Mouse (Mus musculus) gastrocnemius, adult 8-10 months (tissue): ENCODE measurements around the gene Pus1. TPM values are rescaled to one million over a fixed set of nuclear protein-coding genes. Genes with fewer than 3 reads are reported as not detected.

Experiments used
- DNase-seq, 2 experiments: peaks; one replicate each; pipeline ENCODE4 v3.0.0; 2022; ENCODE audit warnings: low spot score in 2 of 2
- total RNA-seq, 4 experiments: library from RNA; stranded (reverse); gene quantifications; 2 replicates each; pipeline ENCODE4 v1.2.4; 2022

The Pus1 gene
- total RNA-seq: 10 to 100 TPM; 11.5 to 14.0 (median 12.4) TPM

- peak; percentile 86 to 88 for DNase-seq
Observed at GRCm38 (mm10) chr5:110779998-110780760, at the start of gene Pus1. Gene Pus1, minus strand, starts transcription at chr5:110780659.

- DNase-seq: no peak
Observed at GRCm38 (mm10) chr5:110827576-110827975, 47.1 kb upstream of the Pus1 start.

GRCm38 (mm10) chr5:110826781-110827495 is 46.5 kb upstream of the Pus1 start:
- DNase-seq: no peak

- DNase-seq: no peak
Observed at GRCm38 (mm10) chr5:110824421-110824820, 44.0 kb upstream of the Pus1 start.

- peak; percentile 99 to 100 for DNase-seq
Observed at GRCm38 (mm10) chr5:110809667-110810325, 29.3 kb upstream of the Pus1 start, which contains the start of gene Ulk1. Gene Ulk1, minus strand, starts transcription at chr5:110810097.

- peak in 1 of 2 experiments; percentile 31 for DNase-seq
Observed at GRCm38 (mm10) chr5:110808821-110809666, 28.6 kb upstream of the Pus1 start.

- DNase-seq: peak; percentile 79 to 84
Observed at GRCm38 (mm10) chr5:110808061-110808631, 27.7 kb upstream of the Pus1 start.

GRCm38 (mm10) chr5:110807453-110807852 is 27.0 kb upstream of the Pus1 start:
- no peak for DNase-seq

GRCm38 (mm10) chr5:110806676-110807075 is 26.2 kb upstream of the Pus1 start:
- DNase-seq: no peak

- DNase-seq: no peak
Observed at GRCm38 (mm10) chr5:110806154-110806553, 25.7 kb upstream of the Pus1 start.

GRCm38 (mm10) chr5:110804012-110804743 is 23.7 kb upstream of the Pus1 start:
- DNase-seq: no peak

GRCm38 (mm10) chr5:110802809-110803208 is 22.4 kb upstream of the Pus1 start:
- DNase-seq: no peak

GRCm38 (mm10) chr5:110802186-110802585 is 21.7 kb upstream of the Pus1 start:
- DNase-seq: peak in 1 of 2 experiments; percentile 51

- DNase-seq: no peak
Observed at GRCm38 (mm10) chr5:110801036-110801624, 20.7 kb upstream of the Pus1 start.

GRCm38 (mm10) chr5:110797696-110798095 is 17.2 kb upstream of the Pus1 start:
- peak in 1 of 2 experiments; percentile 3 for DNase-seq

- no peak for DNase-seq
Observed at GRCm38 (mm10) chr5:110794363-110794762, 13.9 kb upstream of the Pus1 start.

GRCm38 (mm10) chr5:110788684-110789083 is 8.2 kb upstream of the Pus1 start:
- no peak for DNase-seq

- DNase-seq: no peak
Observed at GRCm38 (mm10) chr5:110786081-110786835, 5.8 kb upstream of the Pus1 start.

GRCm38 (mm10) chr5:110783150-110783549 is 2.7 kb upstream of the Pus1 start:
- DNase-seq: no peak
